Mouse (Mus musculus) cortical plate, adult 2 months (tissue): ENCODE measurements around the gene Zfp446.

ENCODE experiments used
- CTCF ChIP-seq: fragments of 200-500 bp; IDR thresholded peaks from 2 replicates; pipeline ENCODE4 v1.5.1; 2011; ENCODE audit warnings: mild to moderate bottlenecking, control low read depth, low read length; ENCODE audit not compliant: insufficient read depth; ENCODE audit errors: extremely low read depth
- POLR2A ChIP-seq: fragments of 200-500 bp; IDR thresholded peaks from 2 replicates; pipeline ENCODE4 v1.6.1; 2011; ENCODE audit warnings: mild to moderate bottlenecking, low read length, control low read depth; ENCODE audit not compliant: insufficient read depth; ENCODE audit errors: extremely low read depth

GRCm38 (mm10) chr7:12985724-12986123 lies 8.1 kb downstream of the Zfp446 start:
- TF ChIP-seq CTCF (no peak), POLR2A (no peak)
